Mouse (Mus musculus): ENCODE measurements around the gene Bend3. TPM values are rescaled to one million over a fixed set of nuclear protein-coding genes. Genes with fewer than 3 reads are reported as not detected.

Gene Bend3
- total and polyA plus RNA-seq, 3 experiments: 13.0 to 32.8 (median 18.7) TPM

GRCm38 (mm10) chr10:43468293-43468692, 10.3 kb upstream of the Bend3 start:
- Histone ChIP-seq H3K79me2 (ENCODE audit: control insufficient read depth, insufficient read depth, low read length, poor library complexity) (no peaks in the 10 kb centered on the region), H3K27me3 (ENCODE audit: control insufficient read depth in 1 of 2, insufficient read depth in 2 of 2, low read length in 2 of 2) (no peaks in the 10 kb centered on the region), H3K9ac (ENCODE audit: control insufficient read depth, low read depth, low read length, poor library complexity, severe bottlenecking) (no peak overlapping the region), H3K27ac (ENCODE audit: control insufficient read depth, low read depth, low read length) (no peak overlapping the region), H3K4me1 (ENCODE audit: control insufficient read depth in 1 of 2, insufficient read depth in 2 of 2, low read length in 2 of 2) (no peaks in the 10 kb centered on the region), H3K4me3 (ENCODE audit: control insufficient read depth in 1 of 2, insufficient read depth in 1 of 2, low read depth in 2 of 2, low read length in 2 of 2) (no peak overlapping the region), H3K36me3 (ENCODE audit: control insufficient read depth in 1 of 2, insufficient read depth in 2 of 2, low read length in 2 of 2) (no peaks in the 10 kb centered on the region), H3K9me3 (replicated peaks; ENCODE audit: insufficient read depth, low read length) (no peaks in the 10 kb centered on the region)
- TF ChIP-seq BHLHE40 (IDR thresholded peaks at IDR 0.05; ENCODE audit: borderline replicate concordance, low read depth, low read length) (no peak), MYC (IDR thresholded peaks at IDR 0.05; ENCODE audit: low read depth, low read length) (no peak), SMC3 (IDR thresholded peaks at IDR 0.05; ENCODE audit: low read depth, low read length) (no peak), NRF1 (IDR thresholded peaks at IDR 0.05; ENCODE audit: insufficient read depth, low read depth, low read length, poor library complexity, severe bottlenecking) (no peak), MEF2A (IDR thresholded peaks at IDR 0.05; ENCODE audit: extremely low read depth, insufficient replicate concordance, low read depth, low read length, poor library complexity, severe bottlenecking) (no peak), GATA1 (IDR thresholded peaks at IDR 0.05; ENCODE audit: low read depth, low read length) (no peak), GABPA (IDR thresholded peaks at IDR 0.05; ENCODE audit: low read depth, low read length) (no peak), JUND (IDR thresholded peaks at IDR 0.05; ENCODE audit: low read depth, low read length) (no peak), ZC3H11A (IDR thresholded peaks at IDR 0.05; ENCODE audit: low read depth, low read length) (no peak), RCOR1 (IDR thresholded peaks at IDR 0.05; ENCODE audit: low read depth, low read length) (no peak), ZMIZ1 (IDR thresholded peaks at IDR 0.05; ENCODE audit: low read depth, low read length) (no peak), TCF12 (IDR thresholded peaks at IDR 0.05; ENCODE audit: low read depth, low read length) (no peak), ELF1 (IDR thresholded peaks at IDR 0.05; ENCODE audit: low read depth, low read length) (no peak), CHD2 (IDR thresholded peaks at IDR 0.05; ENCODE audit: low read length) (no peak), MAFK (IDR thresholded peaks at IDR 0.05; ENCODE audit: borderline replicate concordance, low read depth, low read length) (no peak), MXI1 (IDR thresholded peaks at IDR 0.05; ENCODE audit: low read depth, low read length) (no peak)
- no peak for DNase-seq (ENCODE audit: low read depth, low spot score)

- DNase-seq (ENCODE audit: low read depth, low spot score): peak; percentile 80
- TF ChIP-seq NRF1 (IDR thresholded peaks at IDR 0.05; ENCODE audit: insufficient read depth, low read depth, low read length, poor library complexity, severe bottlenecking) (no peak), HCFC1 (IDR thresholded peaks at IDR 0.05; ENCODE audit: low read depth, low read length) (no peak), UBTF (IDR thresholded peaks at IDR 0.05; ENCODE audit: borderline replicate concordance, insufficient read depth, low read depth, low read length) (no peak), EP300 (IDR thresholded peaks at IDR 0.05; ENCODE audit: low read depth in 1 of 2, low read length in 2 of 2) (no peak), E2F4 (IDR thresholded peaks at IDR 0.05; ENCODE audit: borderline replicate concordance, low read depth, low read length) (no peak), CHD2 (IDR thresholded peaks at IDR 0.05; ENCODE audit: low read length) (0 out of 2 replicates have a peak, but pooled peaks have one; percentile 28), TAL1 (IDR thresholded peaks at IDR 0.05; ENCODE audit: low read length) (no peak), SIN3A (IDR thresholded peaks at IDR 0.05; ENCODE audit: low read length) (peak; percentile 30; the same call in 1 of the 2 replicates), RCOR1 (IDR thresholded peaks at IDR 0.05; ENCODE audit: low read depth, low read length) (no peak), ZC3H11A (IDR thresholded peaks at IDR 0.05; ENCODE audit: low read depth, low read length) (peak; percentile 26), ZKSCAN1 (IDR thresholded peaks at IDR 0.05; ENCODE audit: low read depth, low read length) (no peak), SMC3 (IDR thresholded peaks at IDR 0.05; ENCODE audit: low read depth, low read length) (peak; percentile 57), GATA1 (IDR thresholded peaks at IDR 0.05; ENCODE audit: low read depth, low read length) (no peak), TCF12 (IDR thresholded peaks at IDR 0.05; ENCODE audit: low read depth, low read length) (peak; percentile 25; the same call in 1 of the 2 replicates), MYB (IDR thresholded peaks at IDR 0.05; ENCODE audit: low read depth, low read length) (no peak), BHLHE40 (IDR thresholded peaks at IDR 0.05; ENCODE audit: borderline replicate concordance, low read depth, low read length) (no peak), USF2 (IDR thresholded peaks at IDR 0.05; ENCODE audit: borderline replicate concordance in 1 of 2, insufficient read depth in 1 of 2, low read depth in 1 of 2, low read length in 2 of 2) (no peak), KAT2A (conservative IDR thresholded peaks at IDR 0.05; ENCODE audit: low read depth, low read length) (no peak), CTCF (IDR thresholded peaks at IDR 0.05 in 2 of 3, conservative IDR thresholded peaks at IDR 0.05 in 1 of 3; ENCODE audit: control insufficient read depth in 1 of 3, insufficient read depth in 1 of 3, low read depth in 2 of 3, low read length in 3 of 3, poor library complexity in 1 of 3, severe bottlenecking in 1 of 3) (peak; percentile 68 to 71 (median 71)), MAX (IDR thresholded peaks at IDR 0.05; ENCODE audit: low read length) (no peak), RAD21 (IDR thresholded peaks at IDR 0.05; ENCODE audit: low read depth, low read length) (peak; percentile 62), ZNF384 (IDR thresholded peaks at IDR 0.05; ENCODE audit: low read depth, low read length) (peak; percentile 70)
These were observed 3.3 kb upstream of the Bend3 start for GRCm38 (mm10) chr10:43475376-43475775.

More at GRCm38 (mm10) chr10:43475376-43475775, 3.3 kb upstream of the Bend3 start:
- Histone ChIP-seq H3K27me3 (ENCODE audit: control insufficient read depth in 1 of 2, insufficient read depth in 2 of 2, low read length in 2 of 2) (no peaks in the 10 kb centered on the region), H3K4me3 (ENCODE audit: control insufficient read depth in 1 of 2, insufficient read depth in 1 of 2, low read depth in 2 of 2, low read length in 2 of 2) (no peak overlapping the region), H3K36me3 (ENCODE audit: control insufficient read depth in 1 of 2, insufficient read depth in 2 of 2, low read length in 2 of 2) (peaks cover 0 to 7% of the 10 kb centered on the region in 2 experiments; a peak in 2 of 4 replicates), H3K27ac (ENCODE audit: control insufficient read depth, low read depth, low read length) (no peak overlapping the region), H3K9me3 (replicated peaks; ENCODE audit: insufficient read depth, low read length) (no peaks in the 10 kb centered on the region), H3K4me1 (ENCODE audit: control insufficient read depth in 1 of 2, insufficient read depth in 2 of 2, low read length in 2 of 2) (peaks cover 0 to 12% of the 10 kb centered on the region in 2 experiments; a peak in 3 of 4 replicates), H3K79me2 (ENCODE audit: control insufficient read depth, insufficient read depth, low read length, poor library complexity) (peaks cover 20% of the 10 kb centered on the region), H3K9ac (ENCODE audit: control insufficient read depth, low read depth, low read length, poor library complexity, severe bottlenecking) (no peak overlapping the region)

All from MEL (cell line).